In the genomic region with DNA sequence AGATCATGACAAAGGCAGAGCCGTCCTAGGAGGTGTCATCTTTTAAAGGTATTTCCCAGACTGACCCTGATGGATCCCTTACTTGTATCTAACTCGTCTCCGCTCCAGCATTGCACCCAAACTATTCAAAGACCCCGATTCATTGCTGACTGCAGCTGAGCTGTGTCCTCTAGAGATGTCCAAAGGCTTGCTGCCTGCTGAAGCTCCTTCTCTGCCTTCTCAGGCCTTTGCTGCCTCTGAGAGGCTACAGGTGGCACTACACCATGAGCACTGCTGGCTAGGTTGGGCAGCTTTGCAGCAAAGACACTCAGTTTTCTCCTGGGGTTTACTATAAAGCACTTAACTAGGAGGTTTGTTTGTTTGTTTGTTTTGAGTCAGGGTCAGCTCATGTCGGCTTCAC, we compare ENCODE assay signal across 8 mouse cellular contexts. TPM values are rescaled to one million over a fixed set of nuclear protein-coding genes. Genes with fewer than 3 reads are reported as not detected.
DNase-seq lines count a peak whose midpoint lies in the region; ATAC-seq and TF ChIP-seq lines count a peak whose summit lies in the region.

No protein-coding gene starts in this region.

- H3K27me3 ChIP-seq in heart, embryonic 16.5 days (ENCODE audit: control insufficient read depth, insufficient read depth, low read length): no peaks in the 10 kb centered on the region
- H3K27me3 ChIP-seq in heart, embryonic 11.5 days (ENCODE audit: control insufficient read depth, insufficient read depth, low read length): peaks cover 5% of the 10 kb centered on the region; the same call in 1 of the 2 replicates
- no peaks in the 10 kb centered on the region for H3K27me3 ChIP-seq in kidney, adult 2 months (replicated peaks; ENCODE audit: control insufficient read depth, insufficient read depth, low read length)

- TF ChIP-seq POLR2A in kidney, adult 2 months (IDR thresholded peaks at IDR 0.05; ENCODE audit: low read depth, low read length): no peak
- no peak for TF ChIP-seq POLR2A in olfactory bulb, adult 2 months (IDR thresholded peaks at IDR 0.05; ENCODE audit: insufficient read depth, low read depth, low read length)

- H3K36me3 ChIP-seq in heart, embryonic 16.5 days (ENCODE audit: control insufficient read depth, insufficient read depth): no peaks in the 10 kb centered on the region
- no peaks in the 10 kb centered on the region for H3K36me3 ChIP-seq in heart, embryonic 11.5 days (ENCODE audit: control insufficient read depth, insufficient read depth, low read length)
- H3K36me3 ChIP-seq in kidney, adult 2 months (ENCODE audit: control insufficient read depth, insufficient read depth, low read length): no peaks in the 10 kb centered on the region

- H3K9me3 ChIP-seq in heart, embryonic 16.5 days (replicated peaks; ENCODE audit: control insufficient read depth, low read length): no peaks in the 10 kb centered on the region
- H3K9me3 ChIP-seq in heart, embryonic 11.5 days (replicated peaks; ENCODE audit: control insufficient read depth, low read length): no peaks in the 10 kb centered on the region

- no peak overlapping the region for H3K27ac ChIP-seq in heart, embryonic 16.5 days (ENCODE audit: low read length)
- H3K27ac ChIP-seq in heart, embryonic 11.5 days (ENCODE audit: low read depth, low read length): no peak overlapping the region
- H3K27ac ChIP-seq in kidney, adult 2 months (ENCODE audit: insufficient read depth, low read depth, low read length): no peak overlapping the region
- H3K27ac ChIP-seq in olfactory bulb, adult 2 months (ENCODE audit: insufficient read depth, low read depth, low read length): no peak overlapping the region

- H3K9ac ChIP-seq in heart, embryonic 16.5 days (ENCODE audit: low read length): no peak overlapping the region
- no peak overlapping the region for H3K9ac ChIP-seq in heart, embryonic 11.5 days (ENCODE audit: low read depth, low read length)

- intact Hi-C loops in left cerebral cortex, postnatal 4 days (cut with DNase I): loop anchor here (5.0 kb wide), 1 partner anchor 290 kb away; the partner anchor contains the start of gene Nup153

- ATAC-seq in heart, embryonic 16.5 days (replicated peaks; ENCODE audit: extremely low read depth, insufficient read depth, low FRiP score): peak; percentile 70; the same call in 1 of the 2 replicates
- no peak for ATAC-seq in heart, embryonic 11.5 days (replicated peaks; ENCODE audit: insufficient number of reproducible peaks, low FRiP score, low TSS enrichment)

- 35% methylated on average over 5 of the region's 5 CpGs for WGBS in heart, embryonic 16.5 days
- 33% methylated on average over 5 of the region's 5 CpGs for WGBS in heart, embryonic 11.5 days (ENCODE audit: insufficient replicate concordance)
- 31% methylated on average over 5 of the region's 5 CpGs for WGBS in kidney, adult 2 months
- 28% methylated on average over 5 of the region's 5 CpGs for WGBS in olfactory bulb, adult 2 months

- H3K4me3 ChIP-seq in heart, embryonic 16.5 days (ENCODE audit: low read length): no peak overlapping the region
- H3K4me3 ChIP-seq in heart, embryonic 11.5 days (ENCODE audit: low read depth, low read length): no peak overlapping the region
- no peak overlapping the region for H3K4me3 ChIP-seq in kidney, adult 2 months (ENCODE audit: insufficient read depth, low read depth, low read length)
- H3K4me3 ChIP-seq in olfactory bulb, adult 2 months (ENCODE audit: insufficient read depth, low read depth, low read length): no peak overlapping the region

- no peak overlapping the region for H3K4me2 ChIP-seq in heart, embryonic 16.5 days (ENCODE audit: low read depth, low read length)
- H3K4me2 ChIP-seq in heart, embryonic 11.5 days: no peak overlapping the region

- peaks cover 9% of the 10 kb centered on the region; the same call in 1 of the 2 replicates for H3K4me1 ChIP-seq in heart, embryonic 16.5 days (ENCODE audit: control insufficient read depth, insufficient read depth, low read length)
- 0 out of 2 replicates have a peak, but pooled peaks cover 3% of the 10 kb centered on the region for H3K4me1 ChIP-seq in heart, embryonic 11.5 days (ENCODE audit: control insufficient read depth, insufficient read depth, low read length)
- H3K4me1 ChIP-seq in kidney, adult 2 months (ENCODE audit: control insufficient read depth, insufficient read depth, low read length): peaks cover 10% of the 10 kb centered on the region
- H3K4me1 ChIP-seq in olfactory bulb, adult 2 months (ENCODE audit: control insufficient read depth, insufficient read depth, low read length): peaks cover 15% of the 10 kb centered on the region

- peak; percentile 48 for DNase-seq in cerebellum, adult 11-12 months
- peak; percentile 29 to 61 for DNase-seq in frontal cortex, postnatal 10 days (ENCODE audit: low spot score in 2 of 2)
- peak; percentile 63 for DNase-seq in kidney, adult 2 months
- DNase-seq in left cerebral cortex, postnatal 4 days: peak; percentile 63
- DNase-seq in thymus, postnatal 4 days: peak; percentile 54

- TF ChIP-seq CTCF in kidney, adult 2 months (conservative IDR thresholded peaks at IDR 0.05; ENCODE audit: insufficient read depth, insufficient read length, low read depth, low read length): peak; percentile 85
- TF ChIP-seq CTCF in olfactory bulb, adult 2 months (IDR thresholded peaks at IDR 0.05; ENCODE audit: insufficient read depth, low read depth, low read length): peak; percentile 50

RNA-seq across cellular contexts. Expression of gene Nhlrc1, which starts 2.6 kb away (rescaled TPM):
- 4.4 and 4.7 TPM in 2 replicates for polyA plus RNA-seq in heart, embryonic 16.5 days (2015; fragmentation: Nextera tagmentation; extraction: Ambion mirVana)
- polyA plus RNA-seq in heart, embryonic 11.5 days (2014; fragmentation: Nextera tagmentation; extraction: Ambion mirVana): 2.7 and 2.8 TPM in 2 replicates
- polyA plus RNA-seq in kidney, adult 2 months (2012; rRNA removed): 2.5 and 2.6 TPM in 2 replicates
- total RNA-seq in left cerebral cortex, postnatal 4 days (2021): 10 to 100 TPM; 13.8 to 14.9 TPM
- not detected in 2 replicates for polyA plus RNA-seq in olfactory bulb, adult 2 months (2012; ENCODE audit: insufficient read depth, insufficient read length, low replicate concordance, missing spikeins)

RNA-seq across cellular contexts. Expression of gene Kdm1b, which starts 26.0 kb away (rescaled TPM):
- 7.8 and 9.9 TPM in 2 replicates for polyA plus RNA-seq in heart, embryonic 16.5 days (2015; fragmentation: Nextera tagmentation; extraction: Ambion mirVana)
- polyA plus RNA-seq in heart, embryonic 11.5 days (2014; fragmentation: Nextera tagmentation; extraction: Ambion mirVana): 6.5 and 7.5 TPM in 2 replicates
- polyA plus RNA-seq in kidney, adult 2 months (2012; rRNA removed): 11.4 and 13.7 TPM in 2 replicates
- 10 to 100 TPM; 23.8 to 34.7 TPM for total RNA-seq in left cerebral cortex, postnatal 4 days (2021)
- polyA plus RNA-seq in olfactory bulb, adult 2 months (2012; ENCODE audit: insufficient read depth, insufficient read length, low replicate concordance, missing spikeins): not detected in 2 replicates

RNA-seq across cellular contexts. Expression of gene Tpmt, which starts 27.3 kb away (rescaled TPM):
- polyA plus RNA-seq in heart, embryonic 16.5 days (2015; fragmentation: Nextera tagmentation; extraction: Ambion mirVana): 10.1 and 12.9 TPM in 2 replicates
- polyA plus RNA-seq in heart, embryonic 11.5 days (2014; fragmentation: Nextera tagmentation; extraction: Ambion mirVana): 16.7 and 17.4 TPM in 2 replicates
- 52.6 and 55.0 TPM in 2 replicates for polyA plus RNA-seq in kidney, adult 2 months (2012; rRNA removed)
- 10 to 100 TPM; 11.8 to 14.8 TPM for total RNA-seq in left cerebral cortex, postnatal 4 days (2021)
- not detected in 2 replicates for polyA plus RNA-seq in olfactory bulb, adult 2 months (2012; ENCODE audit: insufficient read depth, insufficient read length, low replicate concordance, missing spikeins)

Comparison
In these comparisons a context has a peak if more than half of its experiments do, and no peak if none do; other contexts are left out.
1. RNA of gene Tpmt, which starts 27.3 kb away (polyA plus RNA-seq): 52.6 to 55.0 TPM in kidney, adult 2 months, 16.7 to 17.4 TPM in heart, embryonic 11.5 days and 10.1 to 12.9 TPM in heart, embryonic 16.5 days; not detected in olfactory bulb, adult 2 months; every median in the first group is over 10 times any median in the second.
2. Peak in every context shown above with its lines, with median percentiles within 50 percentile points of each other: DNase-seq.